Mouse (Mus musculus) retina, postnatal 1 day (tissue): ENCODE results near the gene Gpr35.
"Not testable (repeated sequence)": the region's sequence is repeated elsewhere in the genome, so short reads cannot be mapped to it uniquely, and the experiment has no call there.

Experiments used
- DNase-seq: peaks from one replicate; pipeline ENCODE4 v3.0.0-alpha.2; 2012

Gpr35 gene

GRCm38 (mm10) chr1:92934182-92934827, 16.4 kb upstream of the Gpr35 start, which contains the start of gene Capn10:
TSS of gene Capn10 (plus strand) at chr1:92934376.
- peak; percentile 99 for DNase-seq

DNA sequence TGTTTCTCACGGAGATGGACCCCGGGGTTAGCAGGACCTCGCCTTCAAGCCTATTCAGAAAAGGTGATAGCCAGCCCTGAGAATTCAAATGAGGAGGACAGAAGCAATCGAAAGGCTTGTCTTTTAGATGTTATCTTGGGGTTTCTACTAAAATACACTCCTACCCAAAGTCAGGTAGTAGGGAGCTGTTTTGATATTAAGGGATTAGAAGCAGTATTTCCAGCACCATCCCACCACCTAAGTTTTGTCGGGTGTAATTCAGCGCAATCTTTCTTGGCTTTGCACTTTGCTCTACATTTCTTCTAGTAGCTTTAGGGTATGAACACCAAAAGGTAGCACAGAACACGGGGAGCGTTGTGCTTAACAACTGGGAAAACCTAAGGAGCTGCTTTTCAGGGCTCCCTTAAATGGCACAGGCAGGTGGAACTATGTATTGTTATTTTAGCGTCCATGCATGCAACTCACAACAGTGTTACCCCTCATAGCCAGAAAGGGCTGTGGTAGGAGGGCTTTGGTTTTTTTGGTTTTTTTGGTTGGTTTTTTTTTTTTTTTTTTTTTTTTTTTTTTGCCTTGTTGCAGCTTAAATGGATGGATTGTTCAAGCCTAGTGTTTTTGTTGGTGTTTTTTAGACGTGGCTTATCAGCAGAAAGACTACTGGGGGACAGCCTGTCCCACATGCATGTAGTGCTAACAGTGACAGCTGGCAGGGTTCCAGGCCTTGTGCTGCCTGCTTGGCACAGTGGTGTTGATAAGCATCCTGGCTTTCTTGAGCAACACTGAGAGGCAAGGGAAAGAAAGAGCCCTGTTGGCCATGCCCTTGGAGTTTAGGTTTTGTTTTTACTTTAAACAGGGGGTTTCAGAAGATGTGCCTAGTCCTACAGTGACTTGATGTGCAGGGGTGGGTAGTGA, 15.4 kb upstream of the Gpr35 start:
- DNase-seq = peak; percentile 69

- DNase-seq = peak; percentile 8
Measured at GRCm38 (mm10) chr1:92935977-92936376, 14.7 kb upstream of the Gpr35 start.

- DNase-seq = no peak
Measured at GRCm38 (mm10) chr1:92936467-92936866, 14.2 kb upstream of the Gpr35 start.

- DNase-seq = no peak
Measured at GRCm38 (mm10) chr1:92937797-92938196, 12.9 kb upstream of the Gpr35 start.

- DNase-seq = no peak
Measured at GRCm38 (mm10) chr1:92939746-92940145, 10.9 kb upstream of the Gpr35 start.

GRCm38 (mm10) chr1:92943219-92943989, 7.3 kb upstream of the Gpr35 start:
- DNase-seq = no peak

GRCm38 (mm10) chr1:92947966-92948365, 2.7 kb upstream of the Gpr35 start:
- DNase-seq = no peak

- DNase-seq = peak; percentile 56
Measured at GRCm38 (mm10) chr1:92949426-92949825, 1.2 kb upstream of the Gpr35 start.

GRCm38 (mm10) chr1:92953641-92954040, 3.0 kb downstream of the Gpr35 start:
- DNase-seq = no peak

DNA sequence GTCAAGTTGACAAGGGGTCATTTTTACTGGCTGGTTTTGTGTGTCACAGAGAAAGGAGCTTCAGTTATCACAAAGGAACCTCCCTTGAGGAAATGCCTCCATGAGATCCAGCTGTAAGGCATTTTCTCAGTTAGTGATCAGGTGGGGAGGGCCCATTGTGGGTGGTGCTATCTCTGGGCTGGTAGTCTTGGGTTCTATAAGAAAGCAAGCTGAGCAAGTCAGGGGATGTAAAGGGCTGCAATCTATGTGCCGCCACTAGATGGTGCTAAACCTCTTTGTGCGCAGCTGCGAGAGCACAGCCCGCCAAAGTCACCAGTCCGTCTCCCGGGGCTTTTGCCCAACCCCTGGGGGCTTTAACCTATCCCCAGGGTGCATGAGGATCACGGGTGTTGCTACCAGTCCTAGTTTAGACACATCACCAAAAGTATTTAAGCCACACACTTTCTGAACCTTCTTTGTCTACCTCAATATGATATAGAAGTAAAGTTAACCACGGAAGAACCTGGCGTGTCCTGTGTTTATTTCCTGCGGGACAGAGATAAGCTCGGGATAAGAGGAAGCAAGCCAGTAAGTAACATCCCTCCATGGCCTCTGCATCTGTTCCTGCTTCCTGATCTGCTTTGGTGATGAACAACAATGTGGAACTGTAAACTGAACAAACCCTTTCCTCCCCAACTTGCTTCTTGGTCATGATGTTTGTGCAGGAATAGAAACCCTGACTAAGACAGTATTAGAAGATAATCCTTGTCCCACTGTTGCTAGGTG, 6.1 kb downstream of the Gpr35 start:
- peak; percentile 51 for DNase-seq

GRCm38 (mm10) chr1:92958999-92959398, 8.3 kb downstream of the Gpr35 start:
- DNase-seq = no peak

GRCm38 (mm10) chr1:92970791-92971190, 20.1 kb downstream of the Gpr35 start:
- not testable (repeated sequence) for DNase-seq

DNA sequence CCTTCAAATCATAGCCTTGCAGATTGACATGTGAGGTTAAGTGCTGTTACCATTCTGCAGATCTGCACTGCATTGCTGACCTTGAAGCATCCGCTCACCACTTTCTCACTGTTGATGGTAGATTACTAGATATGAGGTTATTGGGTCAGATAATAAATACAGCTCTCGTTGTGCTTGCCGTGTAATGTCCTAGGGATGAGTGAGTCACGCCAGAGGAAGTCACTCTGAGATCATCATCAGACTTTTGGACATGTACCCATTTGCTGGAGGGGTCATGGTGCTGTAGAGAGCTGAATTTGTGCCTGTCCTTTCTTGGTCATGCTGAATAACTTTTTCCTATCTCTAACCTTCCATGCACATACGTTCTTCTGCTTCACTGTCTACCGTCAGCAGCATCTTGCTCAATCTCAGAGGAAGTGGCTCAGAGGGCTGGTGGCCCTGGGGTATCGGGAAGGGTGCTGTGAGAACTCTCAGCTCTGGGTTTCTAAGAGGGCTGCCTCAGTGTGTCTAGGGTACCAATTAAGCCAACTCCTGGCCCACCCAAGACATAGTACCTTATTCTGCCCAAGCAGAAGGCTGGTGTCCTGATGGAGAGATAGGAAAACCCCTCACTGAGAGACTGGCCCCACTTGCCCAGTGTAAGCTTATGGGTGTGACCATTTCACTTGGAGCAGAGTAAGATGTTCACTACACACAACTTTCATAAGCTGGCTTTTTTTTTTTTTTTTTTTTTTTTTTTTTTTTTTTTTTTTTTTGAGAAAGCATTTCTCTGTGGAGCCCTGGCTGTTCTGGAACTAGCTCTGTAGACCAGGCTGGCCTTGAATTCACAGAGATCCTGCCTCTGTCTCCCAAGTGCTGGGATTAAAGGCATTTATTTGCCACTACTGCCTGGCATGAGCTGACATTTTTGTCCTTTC, 21.5 kb downstream of the Gpr35 start:
- DNase-seq = no peak

DNA sequence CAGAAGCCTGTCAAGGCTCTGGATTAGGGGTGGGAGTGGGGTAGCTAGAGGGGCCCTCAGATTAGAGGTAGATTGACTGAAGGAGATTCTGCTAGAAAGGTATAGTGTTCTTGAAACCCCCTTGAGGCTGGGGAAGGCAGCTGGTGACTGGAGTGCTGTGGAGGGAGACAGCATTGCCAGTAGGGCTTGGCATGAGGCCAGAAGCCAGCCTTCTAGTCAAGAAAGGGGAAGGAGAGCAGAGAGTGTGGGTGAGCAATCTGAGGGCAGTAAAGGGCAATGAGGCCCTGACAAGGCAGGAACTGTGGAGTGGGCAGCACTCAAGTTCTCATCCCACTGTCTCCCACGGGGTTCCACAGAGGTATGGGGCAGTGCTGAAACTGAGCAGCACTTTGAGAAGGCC, 22.2 kb downstream of the Gpr35 start:
- DNase-seq = peak; percentile 41

DNA sequence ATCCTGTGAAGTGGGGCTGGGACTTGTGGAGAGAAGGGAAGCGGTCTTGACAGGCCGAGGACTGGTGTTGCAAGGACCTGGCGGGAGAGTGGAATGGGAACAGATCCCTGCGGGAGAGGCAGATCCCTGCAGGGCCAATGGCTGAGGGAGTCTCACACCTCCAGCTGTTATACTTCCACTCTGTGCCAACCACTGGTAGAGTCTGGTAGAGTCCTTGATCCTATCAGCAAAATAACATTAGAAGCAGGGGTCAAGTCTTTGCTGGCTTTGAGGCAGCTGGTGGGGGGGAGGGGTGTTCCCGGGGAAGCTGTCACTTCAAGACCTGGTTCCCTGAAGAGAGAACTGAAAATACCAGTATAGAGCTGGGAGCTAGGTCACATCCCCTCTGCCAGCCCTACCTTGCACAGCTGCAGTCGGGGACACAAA, 25.5 kb downstream of the Gpr35 start:
- DNase-seq = peak; percentile 56

- DNase-seq = no peak
Measured at GRCm38 (mm10) chr1:92978645-92979044, 28.0 kb downstream of the Gpr35 start.

GRCm38 (mm10) chr1:92979073-92979602, 28.5 kb downstream of the Gpr35 start:
- peak; percentile 18 for DNase-seq

DNA sequence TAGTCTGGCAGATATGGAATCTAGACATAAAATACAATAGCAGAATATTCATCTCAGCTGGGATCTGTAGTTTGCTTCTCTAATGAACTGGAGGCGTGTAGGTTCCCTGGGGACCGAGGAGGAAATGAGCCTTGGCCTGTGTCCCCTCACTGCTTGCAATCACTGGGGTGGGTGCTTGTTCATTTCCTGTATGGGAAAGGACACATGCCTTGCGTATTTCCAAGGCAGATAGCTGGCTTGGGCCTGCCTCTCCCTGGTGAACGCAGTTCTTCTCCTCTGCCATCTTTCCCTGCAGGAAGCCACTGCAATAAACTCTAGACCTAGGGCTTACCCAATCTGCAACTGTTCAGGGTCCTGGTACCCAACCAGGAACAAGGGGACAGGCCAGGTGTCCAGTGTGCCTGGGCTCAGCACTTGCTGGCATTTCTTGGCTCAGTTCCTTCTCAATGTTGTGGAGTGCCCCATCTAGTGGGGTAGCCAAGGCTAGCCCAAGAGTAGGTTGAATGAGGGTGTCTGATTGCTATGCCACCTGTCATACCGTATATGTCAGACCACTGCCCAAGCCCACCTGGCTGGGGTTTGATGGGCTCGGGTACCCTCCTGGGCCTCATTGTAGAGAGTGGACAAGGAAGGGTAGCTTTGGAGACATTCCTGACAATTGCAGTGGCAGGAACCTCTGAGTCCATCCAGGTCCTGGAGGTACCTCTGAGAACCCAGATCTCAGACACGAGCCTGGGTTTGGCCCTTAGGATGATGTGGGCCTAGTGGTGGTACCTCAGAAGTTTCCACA, 30.6 kb downstream of the Gpr35 start:
- DNase-seq = no peak

DNA sequence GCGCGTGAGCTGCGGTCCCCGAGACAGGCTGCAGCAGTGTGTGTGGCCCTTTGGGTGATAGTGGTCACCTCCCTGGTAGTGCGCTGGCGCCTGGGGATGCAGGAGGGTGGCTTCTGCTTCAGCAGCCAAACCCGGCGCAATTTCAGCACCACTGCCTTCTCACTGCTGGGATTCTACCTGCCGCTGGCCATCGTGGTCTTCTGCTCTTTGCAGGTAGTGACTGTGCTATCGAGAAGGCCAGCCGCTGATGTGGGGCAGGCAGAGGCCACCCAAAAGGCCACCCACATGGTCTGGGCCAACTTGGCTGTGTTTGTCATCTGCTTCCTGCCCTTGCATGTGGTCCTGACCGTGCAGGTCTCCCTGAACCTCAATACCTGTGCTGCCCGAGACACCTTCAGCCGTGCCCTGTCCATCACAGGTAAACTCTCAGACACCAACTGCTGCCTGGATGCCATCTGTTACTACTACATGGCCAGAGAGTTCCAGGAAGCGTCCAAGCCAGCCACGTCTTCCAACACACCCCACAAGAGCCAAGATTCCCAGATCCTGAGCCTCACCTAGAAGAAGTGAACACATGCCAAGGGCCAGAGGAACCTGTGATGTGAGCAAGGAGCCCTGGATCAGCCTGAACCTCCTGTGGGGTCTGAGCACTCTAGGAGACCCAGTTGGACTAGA, 32.4 kb downstream of the Gpr35 start:
- DNase-seq = no peak
